Mouse (Mus musculus) MEL (cell line): Measurements from ENCODE around the gene Atp6v1g2. TPM values are rescaled to one million over a fixed set of nuclear protein-coding genes. Genes with fewer than 3 reads are reported as not detected.

Experiments
- DNase-seq: peaks from one replicate; pipeline ENCODE4 v3.0.0; 2011; ENCODE audit warnings: low read depth, low spot score
- H3K27ac ChIP-seq: 2 replicates; pipeline ENCODE4 v1.5.1; 2012; ENCODE audit warnings: low read depth, mild to moderate bottlenecking, control low read depth, low read length, moderate library complexity; ENCODE audit not compliant: control insufficient read depth
- H3K27me3 ChIP-seq, 2 experiments: fragments of 150-350 bp in 1 of 2; sonication (generic) in 1 of 2; 2 replicates each; pipeline ENCODE4 v1.6.1; 2012; ENCODE audit warnings: low read length in 2 of 2, mild to moderate bottlenecking in 2 of 2, improper control_type of control experiment in 1 of 2, moderate library complexity in 1 of 2; ENCODE audit not compliant: insufficient read depth in 2 of 2, control insufficient read depth in 1 of 2
- H3K36me3 ChIP-seq, 2 experiments: 2 replicates each; pipeline ENCODE4 v1.6.1; 2012 to 2014; ENCODE audit warnings: low read length in 2 of 2, improper control_type of control experiment in 1 of 2, inconsistent platforms in 1 of 2, mild to moderate bottlenecking in 1 of 2; ENCODE audit not compliant: insufficient read depth in 2 of 2, control insufficient read depth in 1 of 2
- H3K4me1 ChIP-seq, 2 experiments: fragments of 150-350 bp in 1 of 2; sonication (generic) in 1 of 2; 2 replicates each; pipeline ENCODE4 v1.6.1; 2012; ENCODE audit warnings: low read length in 2 of 2, improper control_type of control experiment in 1 of 2, mild to moderate bottlenecking in 1 of 2; ENCODE audit not compliant: insufficient read depth in 2 of 2, control insufficient read depth in 1 of 2
- H3K4me3 ChIP-seq, 2 experiments: fragments of 150-350 bp in 1 of 2; sonication (generic) in 1 of 2; 2 replicates each; pipeline ENCODE4 v1.5.1; 2012; ENCODE audit warnings: low read depth in 2 of 2, low read length in 2 of 2, mild to moderate bottlenecking in 2 of 2, moderate library complexity in 2 of 2, control low read depth in 1 of 2, improper control_type of control experiment in 1 of 2; ENCODE audit not compliant: control insufficient read depth in 1 of 2, insufficient read depth in 1 of 2
- H3K79me2 ChIP-seq: 2 replicates; pipeline ENCODE4 v1.6.1; 2012; ENCODE audit warnings: mild to moderate bottlenecking, low read length, moderate library complexity; ENCODE audit not compliant: control insufficient read depth, poor library complexity, insufficient read depth
- H3K9ac ChIP-seq: 2 replicates; pipeline ENCODE4 v1.6.1; 2012; ENCODE audit warnings: low read depth, mild to moderate bottlenecking, control low read depth, low read length, moderate library complexity; ENCODE audit not compliant: control insufficient read depth, poor library complexity, severe bottlenecking
- H3K9me3 ChIP-seq: fragments of 150-350 bp; sonication (generic); replicated peaks from 2 replicates; pipeline ENCODE4 v1.6.1; 2012; ENCODE audit warnings: mild to moderate bottlenecking, low read length, improper control_type of control experiment, moderate library complexity; ENCODE audit not compliant: insufficient read depth
- BHLHE40 ChIP-seq: IDR thresholded peaks from 2 replicates; pipeline ENCODE4 v1.6.1; 2012; ENCODE audit warnings: low read depth, mild to moderate bottlenecking, inconsistent platforms, low read length, improper control_type of control experiment, borderline replicate concordance
- CHD1 ChIP-seq: IDR thresholded peaks from 2 replicates; pipeline ENCODE4 v1.6.1; 2012; ENCODE audit warnings: low read depth, mild to moderate bottlenecking, inconsistent platforms, low read length, improper control_type of control experiment
- CTCF ChIP-seq, 3 experiments: IDR thresholded peaks in 2 of 3; conservative IDR thresholded peaks in 1 of 3; 2 replicates each; pipeline ENCODE4 v1.5.1; 2011 to 2012; ENCODE audit warnings: low read length in 3 of 3, low read depth in 2 of 3, mild to moderate bottlenecking in 2 of 3, improper control_type of control experiment in 1 of 3, inconsistent platforms in 1 of 3, mixed read lengths in 1 of 3, moderate library complexity in 1 of 3; ENCODE audit not compliant: control insufficient read depth in 1 of 3, insufficient read depth in 1 of 3, poor library complexity in 1 of 3, severe bottlenecking in 1 of 3
- ETS1 ChIP-seq: IDR thresholded peaks from 2 replicates; pipeline ENCODE4 v1.6.1; 2012; ENCODE audit warnings: low read depth, mild to moderate bottlenecking, inconsistent platforms, low read length, improper control_type of control experiment, moderate library complexity
- GABPA ChIP-seq: IDR thresholded peaks from 2 replicates; pipeline ENCODE4 v1.6.1; 2012; ENCODE audit warnings: low read depth, mild to moderate bottlenecking, inconsistent platforms, low read length, improper control_type of control experiment, moderate library complexity
- GATA1 ChIP-seq: IDR thresholded peaks from 2 replicates; pipeline ENCODE4 v1.6.1; 2011; ENCODE audit warnings: low read depth, low read length, improper control_type of control experiment
- HCFC1 ChIP-seq: IDR thresholded peaks from 2 replicates; pipeline ENCODE4 v1.6.1; 2012; ENCODE audit warnings: low read depth, mild to moderate bottlenecking, inconsistent platforms, low read length, improper control_type of control experiment, moderate library complexity
- JUND ChIP-seq: IDR thresholded peaks from 2 replicates; pipeline ENCODE4 v1.6.1; 2011; ENCODE audit warnings: low read depth, mild to moderate bottlenecking, improper control_type of control experiment, low read length
- MAFK ChIP-seq: IDR thresholded peaks from 2 replicates; pipeline ENCODE4 v1.6.1; 2011; ENCODE audit warnings: low read depth, mild to moderate bottlenecking, low read length, improper control_type of control experiment, borderline replicate concordance
- MAX ChIP-seq: IDR thresholded peaks from 2 replicates; pipeline ENCODE4 v1.6.1; 2011; ENCODE audit warnings: low read length, improper control_type of control experiment
- MAZ ChIP-seq: IDR thresholded peaks from 2 replicates; pipeline ENCODE4 v1.6.1; 2012; ENCODE audit warnings: low read depth, mild to moderate bottlenecking, inconsistent platforms, low read length, improper control_type of control experiment
- MXI1 ChIP-seq: IDR thresholded peaks from 2 replicates; pipeline ENCODE4 v1.6.1; 2011; ENCODE audit warnings: mild to moderate bottlenecking, low read depth, low read length, improper control_type of control experiment
- MYC ChIP-seq: IDR thresholded peaks from 2 replicates; pipeline ENCODE4 v1.6.1; 2011; ENCODE audit warnings: low read depth, mild to moderate bottlenecking, low read length, improper control_type of control experiment, moderate library complexity
- NRF1 ChIP-seq: IDR thresholded peaks from 2 replicates; pipeline ENCODE4 v1.6.1; 2014; ENCODE audit warnings: low read depth, mild to moderate bottlenecking, inconsistent platforms, low read length, improper control_type of control experiment, moderate library complexity; ENCODE audit not compliant: poor library complexity, insufficient read depth, severe bottlenecking
- POLR2A ChIP-seq, 2 experiments: IDR thresholded peaks; 2 replicates each; pipeline ENCODE4 v1.6.1; 2011 to 2012; ENCODE audit warnings: low read length in 2 of 2, mild to moderate bottlenecking in 2 of 2, control low read depth in 1 of 2, improper control_type of control experiment in 1 of 2, low read depth in 1 of 2, moderate library complexity in 1 of 2; ENCODE audit not compliant: control insufficient read depth in 1 of 2, insufficient read depth in 1 of 2, poor library complexity in 1 of 2
- POLR2AphosphoS2 ChIP-seq: IDR thresholded peaks from 2 replicates; pipeline ENCODE4 v1.6.1; 2011; ENCODE audit warnings: low read length, improper control_type of control experiment
- POLR2AphosphoS5 ChIP-seq: IDR thresholded peaks from 2 replicates; pipeline ENCODE4 v1.6.1; 2012; ENCODE audit warnings: low read depth, borderline replicate concordance, mild to moderate bottlenecking, inconsistent platforms, low read length, moderate library complexity, mixed read lengths
- RCOR1 ChIP-seq: IDR thresholded peaks from 2 replicates; pipeline ENCODE4 v1.6.1; 2012; ENCODE audit warnings: low read depth, mild to moderate bottlenecking, inconsistent platforms, low read length, improper control_type of control experiment
- SIN3A ChIP-seq: IDR thresholded peaks from 2 replicates; pipeline ENCODE4 v1.6.1; 2012; ENCODE audit warnings: low read length, improper control_type of control experiment, inconsistent platforms
- SMC3 ChIP-seq: IDR thresholded peaks from 2 replicates; pipeline ENCODE4 v1.6.1; 2011; ENCODE audit warnings: low read depth, low read length, improper control_type of control experiment
- TAL1 ChIP-seq: IDR thresholded peaks from 2 replicates; pipeline ENCODE4 v1.6.1; 2012; ENCODE audit warnings: mild to moderate bottlenecking, inconsistent platforms, low read length, moderate library complexity, mixed read lengths
- TCF12 ChIP-seq: IDR thresholded peaks from 2 replicates; pipeline ENCODE4 v1.6.1; 2014; ENCODE audit warnings: low read depth, mild to moderate bottlenecking, inconsistent platforms, low read length, improper control_type of control experiment, moderate library complexity
- UBTF ChIP-seq: IDR thresholded peaks from 2 replicates; pipeline ENCODE4 v1.6.1; 2012; ENCODE audit warnings: low read depth, mild to moderate bottlenecking, inconsistent platforms, low read length, improper control_type of control experiment, moderate library complexity, borderline replicate concordance; ENCODE audit not compliant: insufficient read depth
- USF1 ChIP-seq: IDR thresholded peaks from 2 replicates; pipeline ENCODE4 v1.6.1; 2014; ENCODE audit warnings: low read depth, mild to moderate bottlenecking, inconsistent platforms, low read length, improper control_type of control experiment, moderate library complexity
- USF2 ChIP-seq, 2 experiments: IDR thresholded peaks; 2 replicates each; pipeline ENCODE4 v1.6.1; 2011 to 2012; ENCODE audit warnings: improper control_type of control experiment in 2 of 2, low read length in 2 of 2, borderline replicate concordance in 1 of 2, inconsistent platforms in 1 of 2, low read depth in 1 of 2, mild to moderate bottlenecking in 1 of 2; ENCODE audit not compliant: insufficient read depth in 1 of 2
- ZKSCAN1 ChIP-seq: IDR thresholded peaks from 2 replicates; pipeline ENCODE4 v1.6.1; 2012; ENCODE audit warnings: low read depth, mild to moderate bottlenecking, inconsistent platforms, low read length, improper control_type of control experiment, moderate library complexity
- ZMIZ1 ChIP-seq: IDR thresholded peaks from 2 replicates; pipeline ENCODE4 v1.6.1; 2012; ENCODE audit warnings: low read depth, mild to moderate bottlenecking, inconsistent platforms, low read length, improper control_type of control experiment, moderate library complexity
- ZNF384 ChIP-seq: IDR thresholded peaks from 2 replicates; pipeline ENCODE4 v1.6.1; 2012; ENCODE audit warnings: low read depth, mild to moderate bottlenecking, inconsistent platforms, low read length, improper control_type of control experiment
- polyA plus RNA-seq, 2 experiments: library from polyadenylated mRNA; stranded (reverse) in 1 of 2; unstranded in 1 of 2; fragments of >175 nt in 1 of 2; fragments of >200 nt in 1 of 2; gene quantifications; 2 replicates each; pipeline versions ENCODE4 v1.2.1 to v1.2.4; 2012; ENCODE audit warnings: low replicate concordance in 2 of 2, low read depth in 1 of 2; ENCODE audit not compliant: insufficient read length in 2 of 2, insufficient read depth in 1 of 2, missing spikeins in 1 of 2
- total RNA-seq: library from RNA; depleted of rRNA; stranded (reverse); fragments of 300-350 nt; gene quantifications from 2 replicates; pipeline ENCODE4 v1.2.3, GENCODE M21; 2012

The Atp6v1g2 gene
- total and polyA plus RNA-seq, 3 experiments: 0.46 to 4.7 TPM; not detected in 1

GRCm38 (mm10) chr17:35257378-35257777 lies 23.9 kb downstream of the Atp6v1g2 start:
- Histone ChIP-seq H3K36me3 (peaks cover 0 to 8% of the 10 kb centered on the region in 2 experiments; a peak in 1 of 4 replicates), H3K9ac (peak overlapping the region; percentile 80), H3K4me3 (peak overlapping the region; percentile 82 to 85), H3K9me3 (no peaks in the 10 kb centered on the region), H3K79me2 (no peaks in the 10 kb centered on the region; the same call in 1 of the 2 replicates)
- 0 out of 2 replicates have a peak, but pooled peaks have one; percentile 5 for TF ChIP-seq ETS1
- no peak for TF ChIP-seq ZKSCAN1
- TF ChIP-seq UBTF: no peak
- TF ChIP-seq MYC: 0 out of 2 replicates have a peak, but pooled peaks have one; percentile 25
- TF ChIP-seq MXI1: peak; percentile 66
- no peak for TF ChIP-seq MAFK
- TF ChIP-seq CTCF (IDR thresholded peaks at IDR 0.05 in 2 of 3, conservative IDR thresholded peaks at IDR 0.05 in 1 of 3; ENCODE audit: control insufficient read depth in 1 of 3, insufficient read depth in 1 of 3, low read depth in 2 of 3, low read length in 3 of 3, poor library complexity in 1 of 3, severe bottlenecking in 1 of 3): peak in 1 of 3 experiments; percentile 12; a peak in 1 of 6 replicates
- TF ChIP-seq SMC3: peak; percentile 32
- TF ChIP-seq USF1: no peak
- TF ChIP-seq, all 39 proteins: peak for 5
- H3K27me3 ChIP-seq: no peaks in the 10 kb centered on the region
- H3K27ac ChIP-seq: 0 out of 2 replicates have a peak overlapping the region, but pooled peaks have one; percentile 71
- DNase-seq: peak; percentile 73
- H3K4me1 ChIP-seq: peaks cover 7 to 19% of the 10 kb centered on the region in 2 experiments

DNA sequence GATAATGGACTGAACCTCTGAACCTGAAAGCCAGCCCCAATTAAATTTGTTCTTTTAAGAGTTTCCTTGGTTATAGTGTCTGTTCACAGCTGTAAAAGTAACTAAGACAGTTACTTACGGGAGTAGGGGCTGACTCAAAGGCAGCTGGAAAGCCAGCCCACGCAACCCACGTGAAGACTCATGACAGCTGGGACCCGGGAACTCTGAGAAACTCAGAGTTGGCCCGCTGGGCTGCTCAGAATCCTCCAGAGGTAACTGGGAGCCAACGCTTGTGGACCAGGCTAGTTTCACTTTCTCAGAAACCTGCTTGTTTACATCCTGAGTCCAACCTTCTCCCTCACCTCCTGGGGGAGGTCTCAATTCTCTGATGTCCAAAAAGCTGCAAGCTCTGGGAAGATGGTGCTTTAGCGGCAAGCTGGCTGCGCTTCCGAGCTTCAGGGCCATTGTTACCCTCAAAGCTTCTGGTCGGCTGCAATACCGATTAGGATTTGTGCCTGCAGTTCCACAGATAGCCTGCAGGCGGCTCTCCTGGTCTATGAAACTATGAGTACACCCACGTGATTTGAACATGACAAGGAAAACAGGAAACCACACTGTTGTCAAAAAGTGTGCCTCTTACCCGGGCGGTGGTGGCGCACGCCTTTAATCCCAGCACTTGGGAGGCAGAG lies 24.5 kb downstream of the Atp6v1g2 start:
- H3K27me3 ChIP-seq: no peaks in the 10 kb centered on the region
- H3K79me2 ChIP-seq: peaks cover under 1% of the 10 kb centered on the region; the same call in 1 of the 2 replicates
- no peaks in the 10 kb centered on the region for H3K9me3 ChIP-seq
- peak overlapping the region; percentile 71 for H3K27ac ChIP-seq
- DNase-seq: peak; percentile 99
- peaks cover 0 to 8% of the 10 kb centered on the region in 2 experiments; a peak in 1 of 4 replicates for H3K36me3 ChIP-seq
- peak overlapping the region; percentile 80 for H3K9ac ChIP-seq
- peaks cover 7 to 19% of the 10 kb centered on the region in 2 experiments for H3K4me1 ChIP-seq
- H3K4me3 ChIP-seq: peak overlapping the region; percentile 82 to 85
- no peak for TF ChIP-seq JUND
- no peak for TF ChIP-seq NRF1
- peak in 1 of 2 experiments; percentile 82; a peak in 3 of 4 replicates for TF ChIP-seq USF2 (IDR thresholded peaks at IDR 0.05; ENCODE audit: borderline replicate concordance in 1 of 2, insufficient read depth in 1 of 2, low read depth in 1 of 2, low read length in 2 of 2)
- TF ChIP-seq MAZ: no peak
- no peak for TF ChIP-seq CHD1
- peak; percentile 81 for TF ChIP-seq ETS1
- TF ChIP-seq POLR2A (IDR thresholded peaks at IDR 0.05; ENCODE audit: control insufficient read depth in 1 of 2, insufficient read depth in 1 of 2, low read depth in 1 of 2, low read length in 2 of 2, poor library complexity in 1 of 2): peak in 1 of 2 experiments; percentile 40; a peak in 1 of 4 replicates
- TF ChIP-seq BHLHE40: peak; percentile 94
- TF ChIP-seq SIN3A: peak; percentile 99
- peak; percentile 90 for TF ChIP-seq SMC3
- peak; percentile 97 for TF ChIP-seq MAX
- TF ChIP-seq MAFK: no peak
- TF ChIP-seq GABPA: no peak
- no peak for TF ChIP-seq ZNF384
- no peak for TF ChIP-seq GATA1
- TF ChIP-seq ZMIZ1: no peak
- no peak for TF ChIP-seq RCOR1
- TF ChIP-seq HCFC1: peak; percentile 77
- no peak for TF ChIP-seq POLR2AphosphoS5
- TF ChIP-seq TCF12: peak; percentile 54
- TF ChIP-seq CTCF (IDR thresholded peaks at IDR 0.05 in 2 of 3, conservative IDR thresholded peaks at IDR 0.05 in 1 of 3; ENCODE audit: control insufficient read depth in 1 of 3, insufficient read depth in 1 of 3, low read depth in 2 of 3, low read length in 3 of 3, poor library complexity in 1 of 3, severe bottlenecking in 1 of 3): peak; percentile 88 to 92 (median 92)
- TF ChIP-seq ZKSCAN1: no peak
- no peak for TF ChIP-seq TAL1
- no peak for TF ChIP-seq POLR2AphosphoS2
